Mouse (Mus musculus): ENCODE data around the gene Tmem120a. TPM values are rescaled to one million over a fixed set of nuclear protein-coding genes. Genes with fewer than 3 reads are reported as not detected.

The Tmem120a gene
- 118 and 186 TPM in 2 replicates for polyA plus RNA-seq (2012; rRNA removed)

DNA sequence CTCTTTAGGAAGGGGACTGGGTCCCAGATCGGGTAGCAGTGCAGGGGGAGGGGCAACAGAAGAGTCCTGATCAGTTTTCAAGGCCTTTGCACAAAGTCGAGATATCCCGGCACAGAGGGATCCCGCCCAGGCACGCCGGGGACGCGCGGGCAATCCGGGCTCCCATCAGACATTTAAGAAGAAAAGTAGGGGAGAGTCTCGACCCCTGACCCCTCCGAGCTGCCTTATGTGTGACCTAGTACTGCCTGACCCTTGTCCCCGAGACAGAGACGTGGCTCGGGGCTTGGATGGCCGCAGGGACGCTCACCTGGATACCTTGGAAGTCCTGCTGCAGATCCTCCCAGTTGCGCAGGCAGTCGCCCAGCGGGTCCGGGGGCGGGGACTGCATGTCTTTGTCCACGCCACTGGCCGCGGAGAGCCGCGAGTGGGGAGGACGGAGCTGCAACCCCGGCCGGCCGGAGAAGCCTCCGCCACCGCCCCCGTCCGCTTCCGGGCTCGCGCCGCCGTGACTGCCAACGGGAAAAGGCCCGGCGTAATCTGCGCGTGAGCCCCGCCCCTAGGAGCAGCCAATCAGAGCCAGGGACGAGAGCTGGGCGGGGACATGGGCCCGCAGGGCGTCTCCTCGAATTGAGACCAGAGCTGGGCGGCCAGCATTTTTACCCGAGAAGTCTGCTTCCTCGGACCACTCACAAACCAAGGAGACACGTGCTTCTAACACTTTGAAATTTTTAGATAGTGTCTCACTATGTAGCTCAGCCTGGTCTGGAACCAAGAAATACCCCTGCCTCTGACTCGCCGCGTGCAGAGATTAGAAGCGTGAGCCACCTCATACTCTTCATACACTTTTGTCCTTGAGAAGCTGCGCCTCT, at the start of gene Tmem120a:
Tmem120a (minus strand) TSS at position 708 of the 869 bp plus-strand sequence.
- under 1% methylated on average over 60 of the region's 60 CpGs for WGBS

DNA sequence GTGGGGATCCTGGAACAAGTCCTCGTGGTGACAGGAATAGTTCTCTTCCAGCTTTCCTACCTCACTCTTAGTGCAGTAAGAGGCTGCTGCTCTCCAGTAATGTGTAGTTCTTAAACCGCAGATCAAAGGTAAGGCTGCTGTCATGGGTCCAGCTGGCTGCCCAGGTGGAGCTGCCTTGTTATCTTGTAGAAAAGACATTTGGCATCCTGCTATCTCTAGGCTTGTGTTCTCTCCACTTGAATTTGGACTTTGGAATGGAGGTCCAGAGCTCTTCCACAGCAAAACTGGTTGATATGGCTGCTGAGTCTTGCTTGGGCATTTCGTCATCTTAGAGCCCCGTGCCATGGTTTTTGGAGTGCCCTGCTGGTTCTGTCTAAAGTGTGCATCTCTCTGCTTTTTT, 38.7 kb upstream of the Tmem120a start:
- no peak for DNase-seq (ENCODE audit: low read depth, low spot score)
- WGBS: 74% methylated on average over 4 of the region's 4 CpGs

More for the DNA sequence above, at the start of gene Tmem120a:
- DNase-seq (ENCODE audit: low read depth, low spot score): peak; percentile 80

DNA sequence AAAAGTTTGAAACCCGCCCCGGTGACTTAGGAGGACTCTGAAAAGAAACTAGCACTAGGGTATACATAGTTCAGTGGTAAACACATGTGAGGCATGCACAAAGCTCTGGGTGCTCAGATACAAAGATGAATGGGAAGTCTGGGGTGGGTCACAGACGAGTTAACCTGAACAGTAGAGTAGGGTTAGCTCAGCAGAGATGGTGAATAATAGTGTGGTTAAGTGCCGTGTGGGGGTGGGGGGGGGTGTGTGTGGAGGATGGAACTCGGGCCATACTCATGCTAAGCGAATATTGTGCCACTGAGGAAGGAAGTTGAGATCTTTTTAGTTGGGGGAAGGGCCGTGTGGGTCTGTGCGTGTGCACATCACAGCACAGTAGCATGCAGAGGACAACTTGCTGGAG, 36.1 kb upstream of the Tmem120a start:
- DNase-seq (ENCODE audit: low read depth, low spot score): no peak
- WGBS: 67% methylated on average over 8 of the region's 8 CpGs

DNA sequence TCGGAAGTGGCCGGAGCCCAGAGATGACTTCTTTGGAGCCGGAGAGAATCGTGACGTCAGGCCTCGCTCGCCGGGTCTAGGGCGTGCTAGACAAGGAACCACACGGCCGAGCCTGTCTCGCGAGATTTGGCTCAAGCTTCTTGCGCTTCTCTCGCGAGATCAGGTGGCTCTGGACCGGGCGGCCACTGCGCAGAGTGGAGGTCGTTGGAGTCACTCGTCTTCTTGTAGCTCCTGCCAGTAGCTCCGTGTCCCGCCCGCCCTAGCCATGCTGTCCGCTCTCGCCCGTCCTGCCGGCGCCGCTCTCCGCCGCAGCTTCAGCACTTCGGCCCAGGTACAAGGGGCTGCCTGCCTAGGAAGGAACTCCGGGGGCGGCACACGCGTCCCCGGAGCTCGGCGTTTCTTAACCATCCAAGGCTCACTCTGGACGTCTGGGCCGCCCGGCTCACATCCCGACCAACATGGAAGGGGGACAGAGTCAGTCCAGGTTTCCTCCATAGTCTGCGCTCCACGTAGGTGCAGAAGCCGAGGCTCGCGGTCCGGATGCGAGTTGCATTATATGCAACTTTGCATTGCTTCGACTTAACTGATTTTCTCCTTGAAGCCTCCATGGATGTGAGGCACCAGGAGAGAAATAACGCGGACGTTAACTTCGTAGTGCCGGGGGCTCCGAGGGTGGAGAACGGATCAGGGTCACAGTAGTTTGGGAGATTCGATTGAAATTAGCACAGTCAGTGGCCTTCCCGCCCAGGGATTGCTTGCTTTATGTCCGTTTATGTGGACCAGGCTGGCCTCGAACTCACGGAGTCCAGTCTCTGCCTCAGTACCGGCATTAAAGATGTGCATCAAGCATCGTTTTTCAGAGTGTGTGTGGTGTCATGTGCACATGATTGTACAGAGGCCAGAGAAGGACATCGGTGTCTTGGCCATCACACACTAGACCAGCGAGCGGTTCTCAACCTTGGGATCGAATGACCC, 34.5 kb upstream of the Tmem120a start, which contains the start of gene Mdh2:
Mdh2 (plus strand) TSS at position 10 of the 975 bp plus-strand sequence.
- DNase-seq (ENCODE audit: low read depth, low spot score): peak; percentile 100
- WGBS: under 1% methylated on average over 70 of the region's 70 CpGs

GRCm38 (mm10) chr5:135777796-135778470, 33.7 kb upstream of the Tmem120a start, which contains the start of gene Styxl1:
TSS of gene Styxl1 (minus strand) at chr5:135778385.
- under 1% methylated on average over 45 of the region's 45 CpGs for WGBS
- DNase-seq (ENCODE audit: low read depth, low spot score): peak; percentile 6

DNA sequence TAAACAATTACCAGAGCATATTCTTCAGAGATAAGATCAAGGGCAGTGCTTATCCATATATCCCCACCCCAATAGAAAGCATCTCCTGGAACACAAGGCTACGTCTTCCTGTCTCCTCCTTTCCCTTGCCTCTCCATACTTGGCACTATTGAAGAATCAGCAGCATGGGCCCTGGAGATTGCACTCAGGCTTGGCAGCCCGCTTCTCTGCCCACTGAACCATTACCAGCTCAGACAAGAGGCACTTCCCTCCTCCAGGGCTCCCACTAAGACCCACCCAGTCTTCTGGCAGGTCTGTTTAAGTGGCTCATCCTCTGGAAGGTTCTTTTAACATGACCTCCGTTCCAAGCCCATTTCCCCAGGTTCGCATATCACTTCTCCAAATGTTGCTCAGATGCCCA, 32.3 kb upstream of the Tmem120a start:
- WGBS: 89% methylated on average over 4 of the region's 4 CpGs
- no peak for DNase-seq (ENCODE audit: low read depth, low spot score)

GRCm38 (mm10) chr5:135772519-135772918, 28.3 kb upstream of the Tmem120a start:
- WGBS: 12% methylated on average over 3 of the region's 3 CpGs
- no peak for DNase-seq (ENCODE audit: low read depth, low spot score)

DNA sequence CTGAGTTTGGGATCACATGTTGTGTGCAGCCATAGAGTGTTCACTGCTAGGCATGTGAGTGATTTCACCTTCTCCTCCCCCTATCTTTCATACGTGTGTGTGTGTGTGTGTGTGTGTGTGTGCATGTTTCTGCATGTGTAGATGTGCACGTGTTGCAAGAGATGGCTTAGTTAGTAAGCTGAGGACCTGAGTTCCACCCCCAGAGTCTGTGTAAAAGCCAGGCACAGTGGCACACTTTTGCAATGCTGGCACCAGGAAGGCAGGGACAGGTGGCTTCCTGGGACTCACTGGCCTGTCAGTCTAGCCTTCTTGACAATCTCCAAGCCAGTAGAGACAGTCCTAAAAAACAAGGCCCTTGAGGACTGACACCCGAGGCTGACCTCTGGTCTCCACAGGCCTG, 20.7 kb upstream of the Tmem120a start:
- no peak for DNase-seq (ENCODE audit: low read depth, low spot score)
- 71% methylated on average over 3 of the region's 3 CpGs for WGBS

DNA sequence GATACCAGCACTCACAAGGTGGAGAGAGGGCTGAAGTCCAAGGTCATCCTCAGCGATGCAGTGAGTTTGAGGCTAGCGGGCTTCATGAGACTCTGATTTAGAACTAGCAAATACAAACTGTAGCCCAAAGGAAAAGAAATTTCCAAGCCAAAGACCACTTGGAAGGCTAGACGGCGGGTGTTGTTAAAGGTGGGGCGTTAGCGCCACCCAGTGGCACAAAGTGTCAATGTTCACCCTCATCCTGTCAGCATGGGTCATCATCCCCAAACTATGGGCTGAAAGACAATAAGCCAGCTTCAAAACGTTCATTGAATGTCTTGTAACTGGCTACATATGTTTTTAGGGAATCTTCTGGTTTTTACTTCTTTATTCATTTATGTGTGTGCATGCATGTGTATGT, 19.3 kb upstream of the Tmem120a start:
- DNase-seq (ENCODE audit: low read depth, low spot score): peak; percentile 29
- 5% methylated on average over 7 of the region's 7 CpGs for WGBS

GRCm38 (mm10) chr5:135761881-135762280, 17.6 kb upstream of the Tmem120a start:
- 36% methylated on average over 3 of the region's 3 CpGs for WGBS
- no peak for DNase-seq (ENCODE audit: low read depth, low spot score)

- 74% methylated on average over 2 of the region's 2 CpGs for WGBS
- no peak for DNase-seq (ENCODE audit: low read depth, low spot score)
These were observed 7.3 kb upstream of the Tmem120a start for GRCm38 (mm10) chr5:135751595-135751994.

DNA sequence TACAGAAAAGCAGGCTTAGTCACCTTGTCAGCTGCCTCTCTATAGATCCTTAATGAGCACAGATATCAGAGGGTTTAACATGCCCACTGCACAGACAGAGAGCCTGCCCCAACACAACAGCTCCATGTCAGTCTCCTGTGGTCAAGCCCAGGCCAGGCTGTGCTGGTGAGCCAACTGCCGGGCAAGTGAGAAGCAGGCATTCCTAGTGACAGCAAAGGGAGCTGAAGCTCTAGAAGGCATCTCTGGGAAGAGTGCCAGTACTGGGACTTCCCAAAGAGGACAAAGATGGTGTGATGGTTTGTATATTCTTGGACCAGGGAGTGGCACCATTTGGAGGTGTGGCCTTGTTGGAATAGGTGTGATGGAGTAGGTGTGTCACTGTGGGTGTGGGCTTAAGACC, 6.8 kb upstream of the Tmem120a start:
- WGBS: 67% methylated on average over 1 of the region's 1 CpGs
- no peak for DNase-seq (ENCODE audit: low read depth, low spot score)

- 28% methylated on average over 12 of the region's 12 CpGs for WGBS
- no peak for DNase-seq (ENCODE audit: low read depth, low spot score)
These were observed 494 bp upstream of the Tmem120a start for GRCm38 (mm10) chr5:135744742-135745141.

- no peak for DNase-seq (ENCODE audit: low read depth, low spot score)
These were observed 1.1 kb downstream of the Tmem120a start for GRCm38 (mm10) chr5:135742941-135743740.

GRCm38 (mm10) chr5:135742156-135742555, 2.1 kb downstream of the Tmem120a start:
- no peak for DNase-seq (ENCODE audit: low read depth, low spot score)
- 67% methylated on average over 10 of the region's 10 CpGs for WGBS

More at GRCm38 (mm10) chr5:135742941-135743740, 1.1 kb downstream of the Tmem120a start:
- 18% methylated on average over 18 of the region's 18 CpGs for WGBS

- WGBS: 44% methylated on average over 6 of the region's 6 CpGs
- no peak for DNase-seq (ENCODE audit: low read depth, low spot score)
These were observed 6.0 kb downstream of the Tmem120a start for GRCm38 (mm10) chr5:135738266-135738665.

GRCm38 (mm10) chr5:135737154-135737553, 7.1 kb downstream of the Tmem120a start:
- DNase-seq (ENCODE audit: low read depth, low spot score): no peak
- 80% methylated on average over 7 of the region's 7 CpGs for WGBS

DNA sequence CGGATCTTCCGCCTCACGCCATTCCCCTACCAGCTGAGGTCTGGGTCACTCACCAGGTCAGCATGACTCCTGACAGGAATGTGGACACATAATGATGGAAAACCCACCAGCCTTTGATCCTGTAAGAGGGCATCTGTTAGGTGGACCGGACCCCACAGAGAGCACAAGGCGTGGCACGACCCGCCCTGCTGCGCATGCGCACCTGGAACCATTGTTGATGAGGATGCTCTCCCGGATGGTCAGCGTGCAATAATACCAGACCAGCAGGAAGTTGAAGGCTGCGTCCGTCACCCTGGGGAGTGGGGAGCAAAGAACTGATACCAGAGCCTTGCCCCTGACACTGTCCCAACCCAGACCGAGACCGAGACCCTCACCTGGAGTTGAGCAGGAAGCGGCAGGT, 7.7 kb downstream of the Tmem120a start:
- WGBS: 95% methylated on average over 16 of the region's 16 CpGs

DNA sequence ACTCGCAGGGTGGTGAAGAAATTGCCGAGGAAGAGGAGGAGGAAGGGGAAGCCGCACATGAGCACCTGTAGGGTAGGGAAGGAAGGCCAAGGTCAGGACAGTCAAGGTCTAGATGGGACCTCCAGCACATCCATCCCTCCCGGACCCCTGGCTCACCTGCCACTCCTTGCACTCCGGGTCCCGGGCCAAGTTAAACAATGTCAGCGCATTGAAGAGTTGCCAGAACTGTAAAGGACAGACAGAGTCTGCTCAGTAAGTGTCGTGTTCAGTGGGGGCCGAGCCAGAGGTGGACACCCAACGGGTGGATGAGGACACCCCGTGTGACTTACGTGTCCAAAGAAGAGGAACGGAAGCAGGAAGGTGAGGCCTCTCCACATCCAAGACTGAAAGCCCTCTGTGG, 8.5 kb downstream of the Tmem120a start:
- 47% methylated on average over 13 of the region's 13 CpGs for WGBS
- no peak for DNase-seq (ENCODE audit: low read depth, low spot score)

More for the DNA sequence above, 7.7 kb downstream of the Tmem120a start:
- DNase-seq (ENCODE audit: low read depth, low spot score): no peak
